Mouse (Mus musculus) gastrocnemius, postnatal 14 days (tissue): ENCODE measurements around the gene Pdzrn4. TPM values are rescaled to one million over a fixed set of nuclear protein-coding genes. Genes with fewer than 3 reads are reported as not detected.

Source experiments
- DNase-seq: peaks from one replicate; pipeline ENCODE4 v3.0.0; 2021; ENCODE audit warnings: mixed read lengths
- intact Hi-C: fragments of 180-260 bp; cut with DNase I; formaldehyde crosslinking; loops from one replicate; pipeline ENCODE4 v1.15.1; 2025; ENCODE audit warnings: low total_unique reads
- total RNA-seq, 2 experiments: library from RNA; stranded (reverse); gene quantifications; 2 replicates each; pipeline ENCODE4 v1.2.3; 2021

Gene Pdzrn4
- total RNA-seq, 2 experiments from 2014 or later, result 0.33 to 1.2 TPM

DNA sequence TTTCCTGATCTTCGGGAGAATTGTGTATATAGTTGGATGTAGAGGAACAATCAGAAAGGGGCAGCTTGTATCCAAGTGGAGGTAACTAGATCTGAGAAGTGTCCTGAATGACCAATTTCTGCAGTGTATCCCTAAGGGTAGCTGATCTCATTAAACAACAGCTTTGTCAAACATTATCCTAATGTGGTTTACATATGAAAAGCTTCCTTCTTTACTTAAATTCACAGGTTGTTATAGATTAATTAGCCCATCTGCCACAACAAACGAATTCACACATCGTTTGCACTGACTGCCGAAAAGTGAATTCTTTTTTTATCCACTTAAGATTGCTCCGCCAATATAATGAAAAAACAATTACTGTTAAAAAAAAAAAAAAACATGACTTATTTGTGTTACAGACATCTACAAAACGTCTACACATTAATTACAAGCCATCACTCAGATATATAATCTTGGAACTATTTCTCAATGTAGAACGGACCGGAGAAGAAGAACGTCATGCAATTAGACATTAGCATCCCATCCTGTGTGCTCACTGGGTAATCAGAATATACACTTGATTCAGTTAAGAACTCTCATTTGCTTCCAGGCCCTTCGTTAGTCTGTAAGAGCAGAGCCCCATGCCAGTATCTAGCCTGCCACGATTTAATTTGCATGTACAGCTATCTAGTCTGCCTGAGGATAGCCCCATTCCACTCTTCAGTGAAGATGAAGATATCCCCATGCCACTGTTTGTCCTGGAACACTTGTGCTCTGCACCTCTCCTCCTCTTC is 274.8 kb downstream of the Pdzrn4 start:
- intact Hi-C loops, result no loop called here
- DNase-seq, result no peak

DNA sequence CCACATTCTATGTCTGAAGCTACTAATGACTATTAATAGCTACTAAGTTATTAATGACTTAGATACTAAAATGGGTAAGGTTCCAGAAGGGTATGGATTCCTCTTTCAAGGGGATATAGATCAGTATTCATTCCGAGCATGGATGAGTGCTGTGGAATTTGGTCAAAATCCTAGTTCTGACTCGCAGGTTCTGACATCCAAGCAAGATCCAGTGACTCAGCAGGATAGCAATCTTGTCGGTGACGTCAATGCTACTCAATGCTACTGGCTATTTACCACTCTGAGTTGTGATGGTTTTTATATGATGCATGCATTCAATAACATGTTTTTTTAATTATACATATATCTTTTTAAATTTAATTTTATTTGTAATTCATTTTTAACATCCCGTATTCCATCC is 279.4 kb downstream of the Pdzrn4 start:
- intact Hi-C loops, result no loop called here
- DNase-seq, result no peak

- intact Hi-C loops, result no loop called here
Observed at GRCm38 (mm10) chr15:92678377-92678776, 281.7 kb downstream of the Pdzrn4 start.

GRCm38 (mm10) chr15:92679541-92679940 is 282.9 kb downstream of the Pdzrn4 start:
- no peak for DNase-seq
- intact Hi-C loops, result no loop called here

More at GRCm38 (mm10) chr15:92678377-92678776, 281.7 kb downstream of the Pdzrn4 start:
- no peak for DNase-seq

DNA sequence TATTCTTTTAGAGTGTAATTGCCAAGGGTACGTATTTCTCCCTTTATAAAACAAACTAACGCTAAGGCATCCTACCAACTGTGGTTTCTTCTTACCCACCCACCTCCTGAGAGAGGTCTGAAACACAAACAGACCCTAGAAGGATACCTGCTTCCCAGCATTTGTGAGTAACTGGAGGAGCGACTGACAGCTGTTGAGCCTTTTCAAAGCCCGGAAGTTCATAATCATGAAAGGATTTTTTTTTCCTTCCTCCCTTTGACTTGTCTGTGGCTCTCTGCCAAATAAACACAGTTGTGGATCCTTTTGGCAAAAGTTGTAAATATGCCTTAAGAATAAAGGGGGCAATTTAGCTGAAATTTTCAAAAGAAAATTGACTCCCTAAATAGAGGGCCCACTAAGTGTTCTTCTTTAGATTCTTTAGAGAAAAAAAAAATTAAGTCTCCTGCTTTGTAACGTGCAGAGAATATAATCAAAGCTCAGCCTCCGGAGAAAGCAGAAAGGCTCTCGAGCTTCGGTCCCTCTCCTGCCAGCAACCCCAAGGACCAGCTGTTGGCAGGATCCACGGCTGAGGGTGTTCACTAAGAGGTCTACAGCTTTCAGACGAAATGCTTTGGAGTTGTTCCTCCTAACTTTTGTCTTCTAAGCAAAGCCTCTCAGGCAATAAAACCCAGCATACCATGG is 299.7 kb downstream of the Pdzrn4 start:
- DNase-seq, result no peak
- intact Hi-C loops, result no loop called here

GRCm38 (mm10) chr15:92704146-92704545 is 307.5 kb downstream of the Pdzrn4 start:
- no peak for DNase-seq
- intact Hi-C loops, result no loop called here

DNA sequence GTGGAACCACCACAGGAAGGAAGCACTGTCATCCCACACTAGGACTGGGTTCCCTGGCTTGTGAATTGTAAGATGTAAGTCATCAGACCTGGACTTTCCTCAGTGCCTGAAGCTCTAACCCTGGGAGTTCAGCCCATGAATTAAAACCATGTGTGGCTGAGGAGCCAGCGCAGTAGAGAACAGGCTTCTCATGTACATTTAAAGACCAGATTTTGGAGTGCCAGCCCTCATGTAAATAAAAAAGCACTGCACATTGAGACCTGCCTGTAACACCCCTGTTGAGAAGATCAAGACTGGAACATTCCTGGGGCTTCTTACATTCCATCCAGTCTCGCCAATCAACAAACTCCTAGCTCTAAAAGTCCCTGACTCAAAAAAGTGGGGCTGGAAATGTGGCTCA is 342.0 kb downstream of the Pdzrn4 start:
- intact Hi-C loops, result no loop called here
- no peak for DNase-seq

DNA sequence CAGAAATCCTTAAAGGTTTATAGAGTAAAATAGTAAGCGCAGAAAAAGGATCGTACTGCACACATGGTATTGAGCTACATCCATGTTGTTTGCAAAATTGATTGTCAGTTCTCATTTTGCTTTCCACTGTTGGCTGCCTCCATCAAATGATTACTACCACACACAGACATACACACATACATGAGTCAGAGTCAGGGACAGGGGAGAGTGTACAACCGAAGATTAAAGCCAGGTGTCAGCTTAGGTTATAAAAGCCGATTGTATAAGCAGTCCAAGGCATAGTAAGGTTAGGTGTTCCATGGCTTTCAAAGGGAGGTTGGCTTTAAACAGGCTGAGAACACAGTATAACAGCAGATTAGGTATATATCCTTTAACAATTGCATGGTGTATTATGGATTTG is 343.2 kb downstream of the Pdzrn4 start:
- intact Hi-C loops, result no loop called here
- DNase-seq, result no peak

GRCm38 (mm10) chr15:92743624-92744023 is 346.9 kb downstream of the Pdzrn4 start:
- DNase-seq, result no peak
- intact Hi-C loops, result no loop called here

DNA sequence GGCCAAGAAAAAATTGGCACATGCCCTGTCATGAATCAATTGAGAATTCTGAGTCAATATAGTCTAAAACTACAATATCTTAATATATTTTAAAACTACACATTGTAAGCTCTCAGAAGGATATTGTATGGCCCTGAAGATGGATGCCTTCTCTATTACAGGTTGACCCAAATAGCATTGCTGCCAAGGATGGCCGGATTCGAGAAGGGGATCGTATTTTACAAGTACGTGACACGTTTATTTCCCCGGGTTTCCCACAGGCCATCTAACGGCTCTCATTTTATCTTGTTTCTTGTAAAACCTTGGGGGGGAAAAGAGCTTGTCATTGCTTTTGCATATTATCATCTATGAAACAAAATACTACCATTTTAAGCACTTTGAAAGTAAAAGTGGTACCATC is 349.4 kb downstream of the Pdzrn4 start:
- intact Hi-C loops, result no loop called here
- peak; percentile 23 for DNase-seq

DNA sequence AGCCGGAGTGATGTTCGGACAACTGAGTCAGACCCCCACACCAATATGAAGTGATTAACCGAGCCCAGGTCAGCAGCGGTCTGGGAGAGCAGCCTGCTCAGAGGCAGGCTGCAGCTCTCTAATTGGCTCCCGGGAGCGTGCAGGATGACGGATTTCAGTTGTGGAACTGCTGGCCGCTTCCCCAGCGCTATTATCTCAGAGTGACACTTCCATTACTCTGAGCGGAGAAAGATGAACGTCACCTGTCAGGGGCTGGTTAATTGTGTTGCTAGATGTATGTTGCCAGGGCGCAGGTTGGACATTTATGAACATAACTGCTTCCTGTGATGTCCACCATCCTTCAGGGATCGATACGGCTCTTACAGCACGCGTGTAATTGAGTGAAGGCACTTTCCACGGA is 355.5 kb downstream of the Pdzrn4 start:
- intact Hi-C loops, result no loop called here
- DNase-seq, result no peak

DNA sequence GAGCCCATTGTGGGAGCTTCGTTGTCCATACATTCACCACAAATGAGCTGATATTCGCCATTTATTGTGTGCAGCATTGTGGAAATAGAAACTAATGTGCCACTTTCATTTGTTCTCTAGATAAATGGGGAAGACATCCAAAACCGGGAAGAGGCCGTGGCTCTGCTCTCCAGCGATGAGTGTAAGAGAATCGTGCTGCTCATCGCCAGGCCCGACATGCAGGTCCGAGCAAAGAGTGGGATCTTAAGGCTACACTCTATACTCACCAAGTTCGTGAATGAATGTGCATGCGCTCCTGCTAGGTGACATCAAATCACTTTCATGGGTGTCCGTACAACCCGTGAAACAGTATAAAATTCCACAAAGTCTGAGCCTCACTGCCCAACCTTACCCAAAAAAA is 355.9 kb downstream of the Pdzrn4 start:
- no peak for DNase-seq
- intact Hi-C loops, result no loop called here

DNA sequence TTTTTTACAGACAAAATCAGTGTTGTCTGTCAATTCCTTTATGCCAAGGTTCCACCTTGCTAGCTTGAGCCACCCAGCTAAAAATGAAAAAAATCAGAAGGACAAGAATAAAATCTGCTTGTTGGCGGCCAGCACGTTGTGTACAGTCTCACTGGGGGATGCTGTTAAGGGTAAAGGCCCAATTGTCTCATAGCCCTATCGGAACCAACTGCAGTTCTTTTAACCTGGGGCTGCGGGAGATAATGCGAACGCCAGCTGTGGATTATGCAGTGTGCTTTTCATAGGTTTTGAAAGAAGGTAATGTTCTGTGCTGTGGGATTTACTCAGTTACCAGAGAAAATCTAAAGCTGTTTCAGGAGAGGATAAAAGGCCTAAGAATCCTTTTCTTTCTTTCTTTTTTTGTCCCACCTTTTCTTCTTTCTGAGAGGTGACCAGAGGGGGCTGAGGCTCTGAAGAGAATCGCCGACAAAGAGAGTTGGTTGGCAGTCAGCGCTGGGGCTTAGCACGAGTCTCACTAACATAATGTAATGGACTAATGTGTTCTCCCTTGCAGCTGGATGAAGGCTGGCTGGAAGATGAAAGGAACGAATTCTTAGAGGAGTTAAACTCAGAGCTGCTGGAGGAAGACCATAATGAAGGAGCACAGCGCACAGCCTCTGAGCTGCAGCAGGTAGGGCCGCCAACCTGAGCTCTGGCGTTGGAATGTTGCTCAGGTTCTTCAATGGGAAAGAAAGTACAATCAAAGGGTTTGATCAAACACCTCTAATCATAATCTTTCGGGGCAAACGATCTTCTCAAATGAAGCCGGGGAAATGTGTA is 360.6 kb downstream of the Pdzrn4 start:
- no peak for DNase-seq
- intact Hi-C loops, result no loop called here

DNA sequence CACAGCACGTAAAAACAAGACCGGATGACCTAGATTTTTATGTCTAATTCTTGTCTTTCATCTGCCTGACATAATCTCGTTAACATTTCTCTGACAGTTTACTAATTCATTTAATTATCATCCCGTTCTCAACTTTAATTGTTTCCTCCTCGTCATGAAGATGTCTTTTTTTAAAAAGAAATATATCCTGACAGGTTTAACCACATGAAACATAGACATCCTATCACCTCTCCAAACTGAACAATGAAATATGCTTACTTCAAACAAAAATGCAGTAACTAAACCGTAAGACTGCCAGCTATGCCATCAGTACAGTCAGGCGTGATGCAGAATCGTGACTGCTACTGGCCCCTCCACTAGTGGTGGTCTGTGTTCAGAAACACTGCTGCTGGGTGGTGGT is 362.3 kb downstream of the Pdzrn4 start:
- no peak for DNase-seq
- intact Hi-C loops, result no loop called here

DNA sequence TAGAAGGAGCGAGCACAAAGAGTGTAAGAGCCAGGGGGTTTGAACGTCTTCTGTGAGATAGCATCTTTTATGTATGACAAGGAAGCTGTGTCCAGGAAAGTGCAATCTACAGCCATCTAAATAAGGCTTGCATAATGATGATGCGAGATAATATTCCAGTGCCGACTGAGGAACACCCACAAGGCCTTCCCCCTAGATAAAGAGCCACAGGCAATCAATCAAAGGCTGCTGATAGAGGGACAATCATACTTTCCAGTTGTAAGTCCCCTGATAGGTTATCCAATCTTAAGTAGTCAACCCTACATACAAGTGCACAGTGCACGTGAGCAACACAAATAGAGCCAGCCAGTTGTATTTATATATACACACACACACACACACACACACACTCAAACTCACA is 366.6 kb downstream of the Pdzrn4 start:
- no peak for DNase-seq
- intact Hi-C loops, result no loop called here

- no peak for DNase-seq
Observed at GRCm38 (mm10) chr15:92769535-92769934, 372.9 kb downstream of the Pdzrn4 start.

GRCm38 (mm10) chr15:92788036-92788435 is 391.4 kb downstream of the Pdzrn4 start:
- no peak for DNase-seq
- intact Hi-C loops, result no loop called here

More at GRCm38 (mm10) chr15:92769535-92769934, 372.9 kb downstream of the Pdzrn4 start:
- intact Hi-C loops, result no loop called here

DNA sequence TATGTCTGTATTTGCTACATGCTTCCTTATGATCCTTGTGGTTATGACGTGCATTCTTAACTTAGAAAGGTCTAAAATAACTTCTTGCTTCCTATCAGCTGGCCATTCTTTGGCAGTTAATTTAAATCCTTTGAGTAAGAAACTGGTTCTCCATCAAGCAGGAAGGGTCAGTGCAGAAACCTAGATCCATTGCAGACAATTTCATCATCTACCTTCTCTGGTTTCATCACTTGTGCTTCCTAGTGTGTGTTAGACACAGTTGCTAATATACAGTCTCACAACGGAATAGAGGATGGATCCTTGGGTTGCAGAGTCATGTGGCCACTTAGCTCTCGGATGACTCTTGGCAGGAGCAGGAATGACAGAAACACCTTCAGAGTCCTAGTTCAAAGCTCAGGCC is 397.6 kb downstream of the Pdzrn4 start:
- intact Hi-C loops, result no loop called here
- no peak for DNase-seq

GRCm38 (mm10) chr15:92805934-92806333 is 409.3 kb downstream of the Pdzrn4 start:
- intact Hi-C loops, result no loop called here
- DNase-seq, result no peak

DNA sequence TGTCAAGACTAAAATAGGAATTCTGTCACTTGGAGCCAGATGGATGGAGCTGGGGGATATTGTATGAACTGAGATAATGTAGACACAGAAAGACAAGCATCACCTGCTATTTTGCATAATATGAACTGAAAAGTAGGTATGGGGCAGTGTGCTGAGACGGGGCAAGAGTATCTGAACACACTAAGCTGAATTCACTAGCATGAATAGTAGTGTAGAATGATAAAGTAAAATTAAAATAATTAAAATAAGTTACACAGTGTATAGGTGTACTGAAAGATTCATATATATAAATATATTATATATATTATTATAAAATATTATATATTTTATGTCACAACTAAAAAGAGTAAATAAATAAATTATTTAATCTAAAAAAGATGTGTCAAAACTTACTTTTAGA is 409.7 kb downstream of the Pdzrn4 start:
- no peak for DNase-seq
- intact Hi-C loops, result no loop called here
